Mouse (Mus musculus): ENCODE measurements at regions not wholly inside any gene's neighbourhood (a gene's known extent, or its start where the extent isn't known, plus 50 kb on each side); places are given as distances from the start of the nearest gene placed in this dataset.

DNA sequence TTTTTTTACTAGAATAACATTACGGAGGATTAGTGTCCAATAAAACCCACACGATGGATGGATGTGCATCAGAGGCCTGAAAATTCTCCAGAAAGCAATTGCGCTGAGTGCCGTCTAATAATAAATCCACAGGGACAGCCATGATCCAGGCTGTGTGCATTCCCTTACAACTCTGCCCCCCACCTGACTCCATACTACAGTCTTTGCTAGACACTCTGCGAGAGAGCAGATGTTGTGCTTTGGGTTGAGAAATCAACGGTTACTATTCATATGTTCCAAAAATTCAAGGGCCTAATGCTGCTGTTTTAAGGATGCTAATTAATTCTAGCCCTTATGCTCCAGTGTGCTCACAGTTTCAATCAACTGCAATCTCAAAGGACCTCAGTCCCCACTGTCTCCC lies 251.2 kb upstream of the Noct start:
- Histone ChIP-seq H3K36me3 (ENCODE audit: control insufficient read depth) (no peaks in the 10 kb centered on the region), H3K4me1 (ENCODE audit: control insufficient read depth) (no peaks in the 10 kb centered on the region), H3K9me3 (ENCODE audit: control insufficient read depth, low read length) (no peaks in the 10 kb centered on the region), H3K27me3 (ENCODE audit: control insufficient read depth) (no peaks in the 10 kb centered on the region), H3K4me3 (replicated peaks) (no peak overlapping the region)
- no peak for TF ChIP-seq GATA1 (IDR thresholded peaks at IDR 0.05; ENCODE audit: low read length)
- TF ChIP-seq TAL1 (IDR thresholded peaks at IDR 0.05; ENCODE audit: low read length) = no peak

DNA sequence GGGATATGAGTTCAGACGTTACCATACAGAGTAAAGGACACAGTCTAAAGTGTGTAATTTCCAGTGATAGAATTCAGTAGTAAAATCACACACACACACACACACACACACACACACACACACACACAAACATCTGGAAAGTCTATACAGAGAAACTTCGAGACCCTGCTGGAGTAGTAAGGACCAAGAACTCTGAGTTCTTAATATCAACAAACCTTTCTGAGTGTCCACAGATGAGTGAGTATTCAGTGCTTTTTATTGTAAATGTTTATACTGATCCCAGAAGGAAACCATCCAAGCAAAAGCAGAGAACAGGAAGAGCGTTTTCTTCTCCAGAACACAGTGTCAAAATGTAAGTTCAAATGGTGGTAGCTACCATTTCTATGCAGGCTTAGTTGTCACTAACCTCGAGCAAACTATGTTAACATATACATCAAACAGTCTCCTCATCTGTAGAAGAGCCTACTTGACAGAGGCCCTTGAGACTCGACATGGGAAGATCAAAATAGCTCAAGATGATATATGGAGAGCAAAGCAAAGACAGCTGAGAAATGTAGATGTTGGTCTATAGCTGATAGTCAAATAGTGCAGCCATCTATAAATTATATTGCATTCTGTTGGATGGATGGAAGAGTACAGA lies 248.0 kb upstream of the Noct start:
- H3K4me3 ChIP-seq (replicated peaks) = no peak overlapping the region
- H3K4me1 ChIP-seq (ENCODE audit: control insufficient read depth) = no peaks in the 10 kb centered on the region
- no peaks in the 10 kb centered on the region for H3K36me3 ChIP-seq (ENCODE audit: control insufficient read depth)
- no peaks in the 10 kb centered on the region for H3K9me3 ChIP-seq (ENCODE audit: control insufficient read depth, low read length)
- no peaks in the 10 kb centered on the region for H3K27me3 ChIP-seq (ENCODE audit: control insufficient read depth)
- TF ChIP-seq TAL1 (IDR thresholded peaks at IDR 0.05; ENCODE audit: low read length) (no peak), GATA1 (IDR thresholded peaks at IDR 0.05; ENCODE audit: low read length) (no peak)

DNA sequence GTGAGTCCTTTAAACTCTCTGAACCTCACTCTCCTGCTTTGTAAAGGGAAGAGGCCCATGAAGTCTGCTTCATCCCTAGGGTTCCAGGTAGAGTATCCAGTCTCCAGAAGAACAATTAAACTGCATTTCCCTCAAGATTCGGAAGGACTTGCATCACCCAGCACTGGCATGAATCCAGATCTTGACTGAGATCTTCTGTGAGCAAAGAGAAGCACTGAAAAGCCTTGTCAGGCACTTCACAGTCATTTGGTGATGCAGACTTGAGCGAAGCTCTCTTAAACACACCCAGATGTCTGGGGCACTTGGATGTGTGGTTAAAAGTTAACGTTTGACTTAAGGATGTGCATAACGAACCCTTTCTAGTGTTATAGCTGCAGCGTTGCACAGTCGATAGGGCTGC lies 247.4 kb upstream of the Noct start:
- no peak for TF ChIP-seq TAL1 (IDR thresholded peaks at IDR 0.05; ENCODE audit: low read length)
- no peak for TF ChIP-seq GATA1 (IDR thresholded peaks at IDR 0.05; ENCODE audit: low read length)
- Histone ChIP-seq H3K9me3 (ENCODE audit: control insufficient read depth, low read length) (no peaks in the 10 kb centered on the region), H3K27me3 (ENCODE audit: control insufficient read depth) (no peaks in the 10 kb centered on the region), H3K4me3 (replicated peaks) (no peak overlapping the region), H3K36me3 (ENCODE audit: control insufficient read depth) (no peaks in the 10 kb centered on the region), H3K4me1 (ENCODE audit: control insufficient read depth) (no peaks in the 10 kb centered on the region)

DNA sequence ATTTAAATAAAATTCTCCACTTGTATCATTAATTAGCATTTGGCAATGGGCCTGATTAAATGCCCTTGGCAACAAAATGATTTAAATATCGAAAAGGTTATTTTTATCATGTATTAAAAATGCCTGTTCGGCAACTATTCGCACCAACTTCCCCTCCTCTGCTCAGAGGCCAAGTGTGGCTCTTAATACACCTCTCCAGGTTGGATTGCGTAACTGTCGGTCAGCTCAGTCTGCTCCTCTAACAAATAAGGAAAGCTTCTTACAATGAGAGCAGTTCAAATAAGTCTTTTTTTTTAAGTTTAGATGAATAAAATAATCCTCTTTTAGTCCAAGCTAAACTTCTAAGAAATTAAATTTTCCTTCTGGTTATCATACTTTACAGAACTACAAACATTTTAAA lies 245.6 kb upstream of the Noct start:
- Histone ChIP-seq H3K4me3 (replicated peaks) (no peak overlapping the region), H3K4me1 (ENCODE audit: control insufficient read depth) (no peaks in the 10 kb centered on the region), H3K27me3 (ENCODE audit: control insufficient read depth) (no peaks in the 10 kb centered on the region), H3K36me3 (ENCODE audit: control insufficient read depth) (no peaks in the 10 kb centered on the region), H3K9me3 (ENCODE audit: control insufficient read depth, low read length) (no peaks in the 10 kb centered on the region)
- no peak for TF ChIP-seq TAL1 (IDR thresholded peaks at IDR 0.05; ENCODE audit: low read length)
- TF ChIP-seq GATA1 (IDR thresholded peaks at IDR 0.05; ENCODE audit: low read length) = no peak

DNA sequence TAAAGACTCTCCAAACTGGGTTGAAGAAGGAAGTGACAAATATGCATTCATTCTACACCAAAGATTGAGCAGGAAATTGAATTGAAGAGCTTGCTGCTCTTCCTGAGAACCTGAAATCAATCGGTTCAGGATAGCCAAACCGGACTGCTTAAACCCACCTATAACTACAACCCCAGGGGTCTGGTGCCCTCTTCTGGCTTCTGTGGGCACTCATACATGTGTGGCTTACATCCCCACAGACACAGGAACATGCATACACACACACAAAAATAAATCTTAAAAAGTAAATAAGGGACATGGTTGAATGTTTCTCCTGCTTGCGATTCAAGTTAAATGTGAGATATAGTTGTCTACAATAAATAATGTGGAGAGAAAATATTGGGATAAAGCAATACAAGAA lies 244.7 kb upstream of the Noct start:
- TF ChIP-seq GATA1 (IDR thresholded peaks at IDR 0.05; ENCODE audit: low read length) (no peak), TAL1 (IDR thresholded peaks at IDR 0.05; ENCODE audit: low read length) (no peak)
- Histone ChIP-seq H3K9me3 (ENCODE audit: control insufficient read depth, low read length) (no peaks in the 10 kb centered on the region), H3K4me1 (ENCODE audit: control insufficient read depth) (no peaks in the 10 kb centered on the region)

DNA sequence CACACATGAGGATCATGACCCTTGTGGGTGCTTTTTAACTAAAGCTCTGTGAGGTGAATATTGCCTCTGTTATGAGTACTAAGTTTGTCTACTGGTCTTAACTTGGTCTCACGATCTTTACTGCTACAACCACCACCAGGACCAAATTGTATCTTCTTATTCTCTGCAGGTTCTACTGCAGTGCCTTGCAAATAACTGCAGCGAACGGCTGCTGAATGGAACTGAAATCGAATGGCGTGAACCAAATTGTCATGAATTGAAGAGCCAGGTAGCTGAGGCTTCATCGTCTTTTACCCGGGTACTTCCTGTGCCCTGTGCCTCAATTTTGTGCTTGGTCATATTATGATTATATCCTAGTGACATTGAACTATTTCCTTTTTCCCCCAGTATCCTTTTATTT lies 242.5 kb upstream of the Noct start:
- no peaks in the 10 kb centered on the region for H3K4me1 ChIP-seq (ENCODE audit: control insufficient read depth)
- no peak overlapping the region for H3K4me3 ChIP-seq (replicated peaks)
- H3K9me3 ChIP-seq (ENCODE audit: control insufficient read depth, low read length) = no peaks in the 10 kb centered on the region
- no peaks in the 10 kb centered on the region for H3K27me3 ChIP-seq (ENCODE audit: control insufficient read depth)
- TF ChIP-seq GATA1 (IDR thresholded peaks at IDR 0.05; ENCODE audit: low read length) = no peak
- no peak for TF ChIP-seq TAL1 (IDR thresholded peaks at IDR 0.05; ENCODE audit: low read length)
- no peaks in the 10 kb centered on the region for H3K36me3 ChIP-seq (ENCODE audit: control insufficient read depth)

More for the DNA sequence above, 244.7 kb upstream of the Noct start:
- Histone ChIP-seq H3K4me3 (replicated peaks) (no peak overlapping the region), H3K27me3 (ENCODE audit: control insufficient read depth) (no peaks in the 10 kb centered on the region), H3K36me3 (ENCODE audit: control insufficient read depth) (no peaks in the 10 kb centered on the region)

DNA sequence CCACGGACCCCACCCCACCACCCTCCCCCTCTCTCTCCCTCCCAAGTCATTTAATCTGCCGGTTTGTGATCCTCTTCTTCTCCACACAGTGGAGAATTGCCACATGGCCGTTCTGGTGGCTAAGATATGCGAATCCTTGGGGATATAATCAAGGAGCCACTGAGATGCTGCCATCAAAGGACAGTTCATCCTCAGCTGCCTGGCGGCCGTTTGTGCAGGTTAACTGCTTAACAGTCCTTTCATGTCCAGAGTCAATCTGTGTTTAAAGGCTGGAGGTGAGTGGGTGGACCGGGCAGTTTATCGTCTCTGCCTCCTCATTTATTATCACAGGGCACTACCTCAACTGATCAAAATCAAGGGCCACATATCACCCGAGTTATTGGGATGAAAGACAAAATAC lies 241.6 kb upstream of the Noct start:
- TF ChIP-seq GATA1 (IDR thresholded peaks at IDR 0.05; ENCODE audit: low read length) (no peak), TAL1 (IDR thresholded peaks at IDR 0.05; ENCODE audit: low read length) (no peak)
- Histone ChIP-seq H3K4me1 (ENCODE audit: control insufficient read depth) (no peaks in the 10 kb centered on the region), H3K27me3 (ENCODE audit: control insufficient read depth) (no peaks in the 10 kb centered on the region), H3K36me3 (ENCODE audit: control insufficient read depth) (no peaks in the 10 kb centered on the region), H3K9me3 (ENCODE audit: control insufficient read depth, low read length) (no peaks in the 10 kb centered on the region), H3K4me3 (replicated peaks) (no peak overlapping the region)

DNA sequence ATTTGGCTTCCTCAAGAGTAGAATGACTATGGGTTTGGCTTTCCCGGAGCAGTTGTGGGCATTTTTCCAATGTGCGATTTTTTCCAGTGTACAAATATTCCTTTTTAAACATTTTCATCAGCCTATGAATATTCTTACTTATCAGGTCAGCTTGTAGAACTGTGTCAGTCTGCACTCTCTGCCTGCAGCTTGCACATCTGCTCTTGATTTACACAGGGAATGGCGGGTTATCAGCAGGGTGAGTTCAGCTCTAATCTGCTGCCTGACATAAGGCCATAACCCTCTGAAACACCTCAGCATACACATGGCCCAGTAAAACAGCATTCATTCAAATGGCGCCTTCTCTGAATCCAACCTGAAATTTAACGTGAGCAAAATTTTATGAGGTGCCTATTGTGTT lies 241.1 kb upstream of the Noct start:
- Histone ChIP-seq H3K9me3 (ENCODE audit: control insufficient read depth, low read length) (no peaks in the 10 kb centered on the region), H3K36me3 (ENCODE audit: control insufficient read depth) (no peaks in the 10 kb centered on the region), H3K27me3 (ENCODE audit: control insufficient read depth) (no peaks in the 10 kb centered on the region), H3K4me3 (replicated peaks) (no peak overlapping the region), H3K4me1 (ENCODE audit: control insufficient read depth) (no peaks in the 10 kb centered on the region)
- no peak for TF ChIP-seq GATA1 (IDR thresholded peaks at IDR 0.05; ENCODE audit: low read length)
- no peak for TF ChIP-seq TAL1 (IDR thresholded peaks at IDR 0.05; ENCODE audit: low read length)

DNA sequence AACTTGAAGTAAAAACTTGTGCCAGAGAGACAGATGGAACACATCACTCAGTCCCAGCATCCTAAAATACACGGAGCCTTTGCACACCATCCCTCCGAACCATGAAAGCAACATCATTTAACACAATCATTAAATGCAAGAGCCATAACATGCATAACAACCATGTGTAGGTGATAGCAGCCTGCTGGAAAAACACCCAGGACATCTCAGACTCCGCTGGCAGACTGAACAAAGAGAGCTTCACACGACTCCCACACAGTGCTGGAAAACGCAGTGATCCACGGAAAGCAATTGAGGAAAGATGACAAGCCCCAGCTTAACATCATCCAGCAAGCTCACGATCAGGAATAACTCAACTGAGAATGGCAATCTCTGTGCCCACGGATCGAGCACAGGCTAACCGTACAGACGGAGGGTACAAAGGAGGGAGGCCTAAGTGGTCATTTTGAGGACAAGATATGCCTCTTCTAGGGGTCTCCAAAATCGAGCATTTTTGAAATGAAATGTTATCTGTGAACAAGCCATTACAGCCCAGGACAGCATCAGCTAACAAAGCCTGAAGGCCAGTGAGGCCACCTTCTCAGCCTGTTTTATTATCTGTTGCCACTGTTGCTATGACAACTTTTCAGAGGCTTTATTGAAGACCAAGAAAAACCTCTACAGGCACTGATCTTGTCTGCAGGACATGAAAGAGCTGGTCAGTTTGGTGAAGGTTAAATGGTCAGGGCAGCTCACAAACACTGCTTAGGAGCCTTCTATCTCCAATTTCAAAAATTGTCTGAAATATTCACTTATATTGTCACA lies 240.1 kb upstream of the Noct start:
- Histone ChIP-seq H3K9me3 (ENCODE audit: control insufficient read depth, low read length) (no peaks in the 10 kb centered on the region), H3K4me1 (ENCODE audit: control insufficient read depth) (no peaks in the 10 kb centered on the region), H3K4me3 (replicated peaks) (no peak overlapping the region), H3K27me3 (ENCODE audit: control insufficient read depth) (no peaks in the 10 kb centered on the region), H3K36me3 (ENCODE audit: control insufficient read depth) (no peaks in the 10 kb centered on the region)
- TF ChIP-seq GATA1 (IDR thresholded peaks at IDR 0.05; ENCODE audit: low read length) (no peak), TAL1 (IDR thresholded peaks at IDR 0.05; ENCODE audit: low read length) (no peak)

Measured in erythroblast, embryonic 14.5 days (primary cell).